Mouse (Mus musculus): ENCODE results near the gene Ftl1.
A peak's percentile ranks its signal among the peaks of the same experiment; 100 is the strongest.

DNA sequence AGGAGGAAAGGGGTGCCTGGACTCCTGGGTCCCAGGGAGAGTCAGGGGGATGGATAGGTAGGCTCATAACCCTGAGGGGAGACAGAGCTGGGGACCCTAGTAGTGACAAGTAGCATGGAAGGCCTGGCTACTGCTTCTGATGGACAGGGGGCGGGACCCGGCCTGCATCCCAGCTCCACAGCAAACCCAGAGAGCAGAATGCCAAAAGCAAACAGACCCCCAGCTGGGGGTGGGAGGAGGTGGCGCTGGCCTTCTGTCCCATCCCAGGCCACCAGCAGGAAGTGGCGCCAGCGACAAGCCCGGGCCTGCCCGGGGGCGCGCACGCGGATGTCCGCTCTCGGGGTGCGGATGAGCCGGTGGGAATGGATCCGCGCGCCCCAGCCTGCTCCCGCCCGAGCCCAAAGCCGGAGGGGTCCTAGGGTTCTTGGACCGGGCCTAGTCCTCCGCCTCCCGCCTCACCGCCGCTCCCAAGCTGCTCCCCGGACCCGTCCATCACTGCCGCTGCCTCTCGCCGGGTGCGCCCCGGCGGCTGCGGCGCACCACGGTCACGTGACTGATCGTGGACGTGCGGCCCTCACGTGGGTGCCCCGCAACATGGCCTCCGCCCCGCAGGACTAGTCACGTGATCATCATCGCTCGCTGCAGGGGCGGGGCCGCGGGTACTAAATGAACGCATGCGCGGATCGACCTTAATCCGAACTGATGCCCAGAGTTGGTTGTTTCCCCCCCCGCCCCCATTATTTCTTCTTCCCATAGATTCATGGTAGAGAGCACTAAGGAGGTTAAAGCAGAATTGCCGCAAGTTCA lies 6.8 kb upstream of the Ftl1 start, which contains the start of gene Bax:
- TF ChIP-seq CTCF (IDR thresholded peaks at IDR 0.05; ENCODE audit: control insufficient read depth, insufficient read depth, low read length): no peak
- peak; percentile 88; the same call in 1 of the 2 replicates for TF ChIP-seq POLR2A (IDR thresholded peaks at IDR 0.05; ENCODE audit: borderline replicate concordance, control insufficient read depth, low read depth, low read length)
